Mouse (Mus musculus): ENCODE data around the gene Slc22a12.

- TF ChIP-seq CTCF (IDR thresholded peaks at IDR 0.05; ENCODE audit: low read depth) (no peak), EP300 (optimal IDR thresholded peaks at IDR 0.05) (no peak)
These were observed 23.6 kb upstream of the Slc22a12 start for GRCm38 (mm10) chr19:6566450-6566849.
